Mouse (Mus musculus) gastrocnemius, postnatal 36 days (tissue): Measurements from ENCODE around the gene Zbtb3. TPM values are rescaled to one million over a fixed set of nuclear protein-coding genes. Genes with fewer than 3 reads are reported as not detected.

Experiments
- DNase-seq, 2 experiments: peaks; one replicate each; pipeline ENCODE4 v3.0.0; 2022
- intact Hi-C: fragments of 180-260 bp; cut with DNase I; formaldehyde crosslinking; loops from one replicate; pipeline ENCODE4 v1.15.1; 2025
- total RNA-seq, 2 experiments: library from RNA; stranded (reverse); gene quantifications; 2 replicates each; pipeline ENCODE4 v1.2.3; 2021

The Zbtb3 gene
- total RNA-seq, 2 experiments from 2014 or later: 0.42 to 0.74 TPM

DNA sequence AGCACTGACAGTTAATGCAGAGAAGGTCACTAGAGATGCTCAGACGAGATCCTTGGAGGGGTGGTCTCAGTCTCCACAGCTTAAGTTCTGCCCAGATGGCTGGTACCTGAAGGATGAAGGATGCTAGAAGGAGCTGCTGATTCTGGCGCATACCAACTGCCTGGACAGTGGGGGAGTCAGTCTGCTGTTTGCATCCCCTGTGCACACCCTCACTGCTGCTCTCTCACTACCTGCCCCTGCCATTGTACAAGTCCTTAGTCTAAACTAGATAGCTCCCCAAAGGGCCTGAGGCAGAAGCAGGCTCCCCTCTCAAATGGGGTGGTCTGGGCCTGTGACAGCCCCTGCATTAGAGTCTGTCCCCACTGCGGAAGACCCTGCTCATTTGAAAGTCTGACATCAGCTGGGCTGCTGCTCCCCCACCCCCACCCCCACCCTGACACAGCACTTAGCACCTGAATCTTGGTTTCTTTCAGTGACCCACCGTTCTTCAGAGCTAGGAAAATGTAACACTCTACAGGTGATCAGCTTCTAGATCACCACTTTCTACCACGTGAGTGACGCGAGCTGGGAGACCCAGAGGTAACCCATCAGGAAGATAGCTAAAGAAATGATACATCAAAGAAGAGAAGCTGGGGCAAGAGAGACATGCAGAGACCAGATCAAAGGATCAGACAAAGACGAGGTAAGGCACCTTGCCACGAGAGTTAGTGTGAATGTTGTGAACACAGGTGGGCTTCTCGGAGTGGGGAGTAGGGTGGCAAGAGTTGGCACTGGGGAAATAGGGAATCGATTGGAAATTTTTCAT is 37.0 kb downstream of the Zbtb3 start, which contains the start of gene Gng3:
TSS of gene Gng3 (minus strand) at position 92 of the 805 bp plus-strand sequence.
- intact Hi-C loops: no loop called here

DNA sequence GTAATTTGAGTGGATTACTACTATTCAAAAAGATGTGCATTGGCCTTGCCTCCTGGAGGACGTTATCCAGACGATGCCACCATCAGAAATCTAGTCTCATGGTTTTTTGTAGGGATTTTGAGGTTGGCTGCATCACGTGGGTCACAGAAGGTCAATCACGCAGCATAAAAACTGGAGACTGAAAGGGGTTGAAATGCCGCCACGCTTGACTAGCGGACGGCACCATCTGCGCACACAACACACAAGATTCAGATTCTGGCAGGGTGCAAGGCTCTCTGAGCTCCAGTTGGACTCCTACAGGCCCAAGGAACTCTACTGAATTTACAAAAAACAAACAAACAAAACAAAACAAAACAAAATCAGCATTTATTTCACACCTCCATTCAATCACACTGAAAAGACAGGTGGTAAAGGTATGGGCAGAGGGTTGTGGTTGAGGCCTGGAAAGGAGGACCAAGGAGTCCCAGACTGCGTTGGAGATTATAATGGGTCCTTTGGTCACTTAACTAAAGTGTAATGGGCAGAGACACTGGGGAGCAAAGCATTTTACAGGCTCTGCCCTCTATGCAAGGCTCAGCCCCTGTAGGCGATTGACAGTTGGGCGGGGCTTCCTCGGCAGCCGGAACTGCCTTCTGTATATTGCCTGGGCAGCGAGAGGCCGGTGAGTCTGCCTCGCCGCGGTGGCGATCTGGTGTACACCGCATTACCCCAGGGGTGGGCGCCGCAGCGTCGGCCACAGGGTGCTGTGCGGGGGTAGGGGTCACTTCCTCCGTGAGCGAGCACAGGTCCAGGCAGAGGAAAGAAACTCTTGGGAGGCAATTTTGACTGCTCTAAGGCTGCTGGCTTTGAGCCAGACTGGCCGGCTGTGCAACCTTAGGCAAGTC is 37.8 kb downstream of the Zbtb3 start:
- intact Hi-C loops: loop anchor here (5.0 kb wide), 1 partner anchor 52 kb away; the partner anchor contains the start of gene Ints5
- DNase-seq: peak; percentile 64 to 65

More for the DNA sequence above, 37.0 kb downstream of the Zbtb3 start, which contains the start of gene Gng3:
- DNase-seq: no peak

- no peak for DNase-seq
- intact Hi-C loops: loop anchor here (5.0 kb wide), 1 partner anchor 51 kb away; the partner anchor contains the start of gene Ints5
These were observed 38.7 kb downstream of the Zbtb3 start for GRCm38 (mm10) chr19:8841012-8841411.

DNA sequence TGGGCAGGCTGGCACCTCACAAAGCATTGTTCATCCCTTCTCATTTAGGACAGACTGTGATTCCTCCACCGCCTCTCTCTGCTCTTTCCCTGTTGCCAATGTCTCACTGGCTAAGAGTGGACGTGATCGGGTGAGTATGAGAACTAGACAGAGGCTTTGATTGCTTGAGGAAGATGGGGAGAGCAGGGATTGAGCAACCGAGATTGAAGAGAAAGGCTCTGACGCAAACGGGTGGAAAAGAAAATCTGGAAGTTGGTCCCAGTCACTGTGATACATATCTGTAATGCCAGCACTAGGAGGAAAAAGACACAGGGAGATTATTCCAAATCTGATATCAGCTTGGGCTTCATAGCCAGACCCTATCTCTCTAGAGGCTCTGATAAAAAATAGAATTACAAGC is 40.6 kb downstream of the Zbtb3 start:
- intact Hi-C loops: loop anchor here (5.0 kb wide), 1 partner anchor 49 kb away; the partner anchor contains the start of gene Ints5
- DNase-seq: no peak

DNA sequence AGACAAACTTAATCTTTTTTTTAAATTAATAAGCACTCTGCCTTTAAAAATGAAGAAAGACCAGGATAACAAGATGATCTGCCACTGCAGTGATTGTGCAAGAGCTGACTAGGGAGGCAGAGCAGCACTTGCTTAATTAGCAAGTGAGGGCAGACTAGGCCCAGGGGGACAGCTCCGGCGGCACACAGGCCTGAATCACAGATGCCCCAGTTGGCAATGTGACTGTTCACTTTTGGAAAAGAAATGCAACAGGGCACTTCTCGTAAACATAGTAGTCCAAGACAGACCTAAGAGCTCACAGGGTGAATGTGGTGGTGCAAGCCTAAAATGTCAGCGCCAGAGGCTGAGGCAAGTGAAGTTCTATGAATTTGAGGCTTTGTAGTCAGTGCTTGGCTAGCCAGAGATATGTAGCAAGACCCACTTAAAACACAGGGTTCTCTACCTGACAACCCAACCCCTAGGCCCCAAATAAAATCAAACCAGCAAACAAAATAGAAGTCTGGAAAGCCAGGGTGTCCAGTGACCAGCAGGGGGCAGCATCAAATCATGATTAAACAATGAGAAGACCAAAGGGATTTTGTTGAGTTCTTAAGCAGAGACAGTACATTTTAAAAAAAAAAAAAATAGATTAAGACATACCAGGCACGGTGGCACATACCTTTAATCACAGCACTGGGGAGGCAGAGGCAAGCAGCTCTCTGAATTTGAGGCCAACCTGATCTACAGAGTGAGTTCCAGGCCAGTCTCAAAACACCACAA is 42.2 kb downstream of the Zbtb3 start:
- DNase-seq: peak; percentile 59 to 82
- intact Hi-C loops: loop anchor here (5.0 kb wide), 2 partner anchors 48 to 258 kb away; partner anchors contain the start of gene Ints5

GRCm38 (mm10) chr19:8848356-8848755 is 46.0 kb downstream of the Zbtb3 start:
- DNase-seq: no peak
- intact Hi-C loops: loop anchor here (5.0 kb wide), 1 partner anchor 254 kb away; no protein-coding TSS in a partner anchor

DNA sequence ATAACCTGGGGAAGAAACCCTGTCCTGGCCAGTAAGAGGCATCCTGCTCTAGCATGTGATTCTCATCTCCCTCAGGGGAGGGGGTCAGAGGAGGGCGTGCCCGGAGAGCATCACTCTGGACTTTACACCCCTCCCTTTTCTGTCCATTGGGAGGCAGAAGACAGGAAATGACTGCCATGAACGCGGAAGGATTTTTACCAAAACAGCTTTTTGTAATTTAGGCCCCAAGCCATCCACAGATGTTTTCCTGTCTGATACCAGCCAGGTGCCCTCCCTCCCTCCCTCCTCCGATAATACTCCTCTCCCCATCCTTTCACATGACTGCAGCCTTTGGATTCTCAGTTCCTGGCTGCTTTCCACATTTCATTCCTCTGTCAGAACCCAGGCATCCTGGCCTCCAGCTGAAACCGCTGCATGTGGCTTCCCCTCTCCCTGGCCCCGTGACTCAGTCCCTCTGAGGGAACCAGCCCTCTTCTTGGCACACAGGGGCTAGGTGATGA is 48.1 kb downstream of the Zbtb3 start, which contains the start of gene Lrrn4cl:
TSS of gene Lrrn4cl (plus strand) at position 367 of the 500 bp plus-strand sequence.
- intact Hi-C loops: no loop called here
- peak; percentile 53 to 63 for DNase-seq

- intact Hi-C loops: no loop called here
- no peak for DNase-seq
These were observed 49.3 kb downstream of the Zbtb3 start for GRCm38 (mm10) chr19:8851639-8852038.

DNA sequence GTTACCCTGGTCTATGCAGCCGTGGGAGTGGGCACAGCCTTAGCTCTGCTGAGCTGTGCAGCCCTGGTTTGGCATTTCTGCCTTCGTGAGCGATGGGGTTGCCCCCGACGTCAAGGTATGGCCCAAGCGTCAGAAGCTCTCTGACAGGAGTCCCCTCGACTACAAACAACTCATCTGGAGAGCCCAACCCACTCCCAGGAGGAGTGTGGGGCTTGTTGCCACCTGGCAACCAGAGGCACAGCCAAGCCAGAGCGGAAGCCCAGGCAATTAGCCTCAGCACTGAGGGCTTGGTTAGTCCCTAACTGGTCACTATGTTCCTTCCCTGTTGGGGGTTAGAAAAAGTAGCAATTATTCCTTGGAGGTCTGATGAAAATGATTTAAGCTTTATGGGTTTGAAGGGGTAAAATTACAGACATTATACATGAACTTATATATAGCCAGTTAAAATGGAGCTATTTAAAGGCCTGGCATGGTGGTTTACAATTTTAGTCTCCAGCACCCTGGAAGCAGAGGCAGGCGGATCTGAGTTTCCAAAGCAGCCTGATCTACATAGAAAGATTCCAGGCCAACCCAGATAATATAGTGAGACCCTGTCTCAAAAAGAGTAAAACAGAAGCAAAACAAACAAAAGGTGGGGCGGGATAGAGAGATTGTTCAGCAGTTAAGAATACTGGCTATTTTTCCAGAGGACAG is 50.0 kb downstream of the Zbtb3 start:
- peak; percentile 61 to 69 for DNase-seq
- intact Hi-C loops: no loop called here

GRCm38 (mm10) chr19:8853117-8853516 is 50.8 kb downstream of the Zbtb3 start:
- intact Hi-C loops: no loop called here
- DNase-seq: no peak

Other genes with a start within 250 kb of the Zbtb3 start
- gene Slc22a8, start 211.3 kb upstream of the Zbtb3 start, total RNA-seq: not detected
- gene Slc22a6, start 184.5 kb upstream of the Zbtb3 start, total RNA-seq: not detected
- gene Chrm1, start 138.8 kb upstream of the Zbtb3 start, total RNA-seq: not detected
- 10 to 100 TPM; 27.9 to 30.0 TPM for gene Slc3a2, start 79.2 kb upstream of the Zbtb3 start, total RNA-seq
- gene Wdr74, start 66.7 kb upstream of the Zbtb3 start, total RNA-seq: 10 to 100 TPM; 15.2 to 20.4 TPM
- gene 1700092M07Rik, start 61.8 kb upstream of the Zbtb3 start, total RNA-seq: under 1 TPM in 1 of 2 experiments, not detected in 1; 0.66 TPM
- 10 to 100 TPM; 19.0 to 19.9 TPM for gene Stx5a, start 61.1 kb upstream of the Zbtb3 start, total RNA-seq
- 10 to 100 TPM; 24.1 to 32.9 TPM for gene Nxf1, start 45.5 kb upstream of the Zbtb3 start, total RNA-seq
- gene Tmem223, start 31.6 kb upstream of the Zbtb3 start, total RNA-seq: 10 to 100 TPM; 79.6 to 84.2 TPM
- gene Tmem179b, start 28.1 kb upstream of the Zbtb3 start, total RNA-seq: 1 to 10 TPM; 6.1 to 8.2 TPM
- gene Taf6l, start 16.1 kb upstream of the Zbtb3 start, total RNA-seq: 1 to 10 TPM; 4.6 to 4.9 TPM
- gene Polr2g, start 4.0 kb upstream of the Zbtb3 start, total RNA-seq: 10 to 100 TPM; 32.0 to 35.4 TPM
- 1 to 10 TPM; 9.2 TPM for gene Ttc9c, start 16.8 kb downstream of the Zbtb3 start, total RNA-seq
- gene Hnrnpul2, start 17.5 kb downstream of the Zbtb3 start, total RNA-seq: 10 to 100 TPM; 31.0 to 36.6 TPM
- 1 to 10 TPM in 1 of 2 experiments, not detected in 1; 1.4 TPM for gene AC129217.1, start 27.2 kb downstream of the Zbtb3 start, total RNA-seq
- gene Bscl2, start 34.9 kb downstream of the Zbtb3 start, total RNA-seq: 10 to 100 TPM; 15.9 to 17.8 TPM
- gene Gng3, start 36.6 kb downstream of the Zbtb3 start, total RNA-seq: not detected
- 1 to 10 TPM; 5.8 to 8.8 TPM for gene Lrrn4cl, start 48.2 kb downstream of the Zbtb3 start, total RNA-seq
- gene Ubxn1, start 68.9 kb downstream of the Zbtb3 start, total RNA-seq: 100 to 1,000 TPM; 197 to 321 TPM
- 10 to 100 TPM; 56.4 to 67.2 TPM for gene Uqcc3, start 78.4 kb downstream of the Zbtb3 start, total RNA-seq
- gene Lbhd1, start 81.2 kb downstream of the Zbtb3 start, total RNA-seq: 1 to 10 TPM; 3.5 TPM
- gene Gm49403, start 81.4 kb downstream of the Zbtb3 start, total RNA-seq: not detected
- gene 1810009A15Rik, start 86.3 kb downstream of the Zbtb3 start, total RNA-seq: 10 to 100 TPM; 15.6 to 17.1 TPM
- under 1 TPM in 1 of 2 experiments, not detected in 1; 0.84 TPM for gene Gm49416, start 86.4 kb downstream of the Zbtb3 start, total RNA-seq
- gene Ints5, start 90.5 kb downstream of the Zbtb3 start, total RNA-seq: 1 to 10 TPM; 8.4 to 9.4 TPM
- gene Ganab, start 95.5 kb downstream of the Zbtb3 start, total RNA-seq: 10 to 100 TPM; 19.3 to 19.9 TPM
- gene B3gat3, start 117.8 kb downstream of the Zbtb3 start, total RNA-seq: 10 to 100 TPM; 28.3 to 31.2 TPM
- gene Rom1, start 126.8 kb downstream of the Zbtb3 start, total RNA-seq: 10 to 100 TPM in 1 of 2 experiments, 1 to 10 TPM in 1; 6.9 to 11.0 TPM
- 1 to 10 TPM; 5.1 to 7.3 TPM for gene Eml3, start 127.0 kb downstream of the Zbtb3 start, total RNA-seq
- gene Mta2, start 139.3 kb downstream of the Zbtb3 start, total RNA-seq: 10 to 100 TPM; 19.4 to 24.1 TPM
- gene Tut1, start 151.3 kb downstream of the Zbtb3 start, total RNA-seq: 1 to 10 TPM; 6.0 to 7.7 TPM
- gene Eef1g, start 164.5 kb downstream of the Zbtb3 start, total RNA-seq: 100 to 1,000 TPM; 441 to 447 TPM
- gene Ahnak, start 186.7 kb downstream of the Zbtb3 start, total RNA-seq: 100 to 1,000 TPM; 171 to 208 TPM